Mouse (Mus musculus) cerebellum, adult 2 months (tissue): ENCODE results near the gene Cdc42se2. TPM values are rescaled to one million over a fixed set of nuclear protein-coding genes. Genes with fewer than 3 reads are reported as not detected.

Experiments
- DNase-seq, 2 experiments: peaks; one replicate each; pipeline ENCODE4 v3.0.0; 2021
- H3K27ac ChIP-seq: fragments of 200-500 bp; 2 replicates; pipeline ENCODE4 v1.5.1; 2012; ENCODE audit warnings: low read length, control low read depth, inconsistent platforms; ENCODE audit not compliant: insufficient read depth
- H3K27me3 ChIP-seq: fragments of 200-500 bp; 2 replicates; pipeline ENCODE4 v1.6.1; 2012; ENCODE audit warnings: inconsistent platforms, mild to moderate bottlenecking, low read length, moderate library complexity; ENCODE audit not compliant: control insufficient read depth, insufficient read depth
- H3K4me1 ChIP-seq: fragments of 200-500 bp; 2 replicates; pipeline ENCODE4 v1.6.1; 2011; ENCODE audit warnings: low read length; ENCODE audit not compliant: control insufficient read depth, insufficient read depth
- H3K4me3 ChIP-seq: fragments of 200-500 bp; replicated peaks from 2 replicates; pipeline ENCODE3; 2011; ENCODE audit warnings: mild to moderate bottlenecking, low read depth, low read length, control low read depth; ENCODE audit not compliant: insufficient read depth
- CTCF ChIP-seq: fragments of 200-500 bp; IDR thresholded peaks from 2 replicates; pipeline ENCODE4 v1.5.1; 2011; ENCODE audit warnings: low read depth, mild to moderate bottlenecking, control low read depth, low read length, moderate library complexity, borderline replicate concordance; ENCODE audit not compliant: insufficient read depth
- POLR2A ChIP-seq: fragments of 200-500 bp; IDR thresholded peaks from 2 replicates; pipeline ENCODE4 v1.6.1; 2011; ENCODE audit warnings: low read length, control low read depth, borderline replicate concordance; ENCODE audit not compliant: insufficient read depth
- WGBS: fragments of 180-500 bp; shearing (Covaris S2); methylation state at CpG from one replicate; pipeline ENCODE4 v1.1.7; 2018; 5-methylcytosine and 5-hydroxymethylcytosine counted together
- polyA plus RNA-seq: library from polyadenylated mRNA; depleted of rRNA; stranded (reverse); fragments of >200 nt; gene quantifications from 2 replicates; pipeline ENCODE4 v1.2.3, GENCODE M21; 2012

The Cdc42se2 gene
- polyA plus RNA-seq, 1 experiment, result 61.5 TPM

DNA sequence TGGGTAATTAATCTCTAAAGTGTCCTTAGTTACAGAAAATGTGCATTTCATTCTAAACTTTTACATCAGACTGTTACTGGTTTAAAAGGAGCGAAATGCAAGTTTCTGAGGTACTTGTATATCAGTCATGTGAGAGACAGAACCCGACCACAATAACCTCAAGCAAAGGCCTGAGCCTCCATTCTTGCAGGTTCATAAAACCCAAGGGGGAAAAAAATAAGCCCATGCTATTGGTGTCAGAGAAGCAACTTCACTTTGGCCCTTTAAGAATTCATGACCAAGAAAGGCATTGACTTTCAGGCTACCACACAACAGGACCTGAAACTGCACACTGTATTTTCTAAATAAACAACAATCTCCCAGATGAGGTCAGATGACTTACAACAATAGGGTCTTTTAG lies 59.1 kb downstream of the Cdc42se2 start:
- no peak overlapping the region for H3K27ac ChIP-seq
- H3K4me1 ChIP-seq, result peaks cover 8% of the 10 kb centered on the region
- 94% methylated on average over 2 of the region's 2 CpGs for WGBS
- no peak overlapping the region for H3K4me3 ChIP-seq
- TF ChIP-seq CTCF (no peak), POLR2A (no peak)
- H3K27me3 ChIP-seq, result no peaks in the 10 kb centered on the region
- no peak for DNase-seq

DNA sequence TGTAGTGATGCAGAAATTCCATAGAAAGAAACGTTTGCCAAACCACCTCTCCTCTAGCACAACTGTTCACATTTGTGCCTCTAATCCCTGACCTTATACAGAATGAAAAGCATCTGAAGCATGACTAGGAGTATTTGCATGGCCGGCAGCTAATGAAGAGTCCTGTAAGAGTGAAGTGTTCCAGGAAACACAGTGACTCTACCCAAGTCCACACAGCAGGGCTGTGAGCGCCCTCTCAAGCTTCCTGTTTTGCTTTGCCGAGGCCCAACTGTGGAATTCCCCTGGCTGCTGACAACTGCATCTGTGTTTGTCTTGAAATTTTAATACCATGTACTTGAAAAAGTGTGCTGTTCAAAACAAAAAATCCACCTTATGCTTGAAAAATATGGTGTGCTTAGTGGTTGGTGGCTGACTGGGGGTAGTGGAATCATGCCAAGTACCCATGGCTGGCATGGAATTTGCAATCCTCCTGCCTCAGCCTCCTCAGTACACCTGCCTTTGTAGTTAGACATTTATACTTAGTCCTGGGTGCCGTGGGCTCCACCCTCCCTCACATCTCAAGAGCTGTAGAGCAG lies 60.1 kb downstream of the Cdc42se2 start:
- no peak overlapping the region for H3K27ac ChIP-seq
- H3K4me3 ChIP-seq, result no peak overlapping the region
- whole genome bisulfite sequencing, result 68% methylated on average over 5 of the region's 5 CpGs
- DNase-seq, result no peak
- no peak for TF ChIP-seq CTCF
- TF ChIP-seq POLR2A, result no peak
- peaks cover 8% of the 10 kb centered on the region for H3K4me1 ChIP-seq
- H3K27me3 ChIP-seq, result no peaks in the 10 kb centered on the region

DNA sequence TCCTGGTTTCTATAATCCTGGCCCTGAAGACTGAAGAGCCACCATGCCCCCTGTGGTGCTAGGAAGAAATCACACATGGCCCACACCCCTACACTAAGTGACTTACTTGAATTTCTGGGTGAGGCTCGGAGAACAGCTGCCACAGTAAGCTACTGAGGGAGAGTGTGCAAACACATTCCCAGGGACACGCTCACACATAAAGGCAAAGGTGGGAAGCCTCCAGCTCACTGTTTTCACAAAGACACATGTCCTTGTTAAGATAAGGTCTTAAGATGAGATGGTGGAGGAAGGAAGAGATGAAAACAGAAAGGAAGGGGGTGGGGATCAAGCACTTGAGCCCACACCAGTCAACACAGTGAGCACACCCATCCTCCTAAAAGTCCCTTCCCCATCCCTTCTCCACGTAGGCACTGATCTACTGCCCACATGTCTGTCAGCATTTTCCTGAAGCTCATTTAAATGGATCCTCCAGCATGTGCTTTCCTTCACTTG lies 60.9 kb downstream of the Cdc42se2 start:
- 83% methylated on average over 3 of the region's 3 CpGs for WGBS
- Histone ChIP-seq H3K4me3 (no peak overlapping the region), H3K27ac (no peak overlapping the region), H3K4me1 (peaks cover 8% of the 10 kb centered on the region), H3K27me3 (no peaks in the 10 kb centered on the region)
- TF ChIP-seq POLR2A (no peak), CTCF (no peak)
- no peak for DNase-seq

DNA sequence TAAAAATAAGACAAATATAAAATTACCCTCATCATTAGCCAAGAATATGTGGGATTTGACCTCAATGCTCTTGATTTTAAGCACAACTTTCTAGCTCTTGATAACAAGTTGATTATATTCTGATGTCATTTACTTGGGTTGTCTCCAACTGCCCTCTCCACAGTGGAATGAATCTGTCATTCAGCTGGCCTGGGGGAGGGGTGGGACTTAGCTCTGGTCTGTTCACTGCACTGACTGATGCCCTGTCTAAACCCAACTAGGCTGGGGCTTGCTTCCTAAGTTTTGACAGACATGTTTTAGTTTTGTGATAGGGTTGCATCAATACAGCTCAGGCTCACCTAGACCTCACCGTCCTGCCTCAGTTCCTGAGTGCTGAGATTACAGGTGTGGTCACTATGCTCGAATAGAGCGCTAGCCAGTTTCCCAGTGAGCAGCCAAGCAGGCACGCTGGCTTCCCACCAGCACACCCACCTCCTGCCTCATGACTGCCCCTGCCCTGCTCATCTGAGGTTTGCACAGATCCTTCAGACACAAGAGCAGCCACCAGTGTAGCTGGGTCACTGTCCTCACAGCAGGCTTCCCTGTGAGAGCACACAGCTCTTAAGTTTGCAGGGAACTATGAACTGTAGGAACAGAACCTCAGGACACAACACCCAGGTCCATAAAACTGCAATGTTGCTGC lies 63.0 kb downstream of the Cdc42se2 start:
- peak in 1 of 2 experiments; percentile 33 for DNase-seq
- 30% methylated on average over 4 of the region's 4 CpGs for WGBS
- Histone ChIP-seq H3K4me3 (no peak overlapping the region), H3K27ac (no peak overlapping the region), H3K4me1 (peaks cover 14% of the 10 kb centered on the region), H3K27me3 (no peaks in the 10 kb centered on the region)
- TF ChIP-seq POLR2A, result no peak
- no peak for TF ChIP-seq CTCF

DNA sequence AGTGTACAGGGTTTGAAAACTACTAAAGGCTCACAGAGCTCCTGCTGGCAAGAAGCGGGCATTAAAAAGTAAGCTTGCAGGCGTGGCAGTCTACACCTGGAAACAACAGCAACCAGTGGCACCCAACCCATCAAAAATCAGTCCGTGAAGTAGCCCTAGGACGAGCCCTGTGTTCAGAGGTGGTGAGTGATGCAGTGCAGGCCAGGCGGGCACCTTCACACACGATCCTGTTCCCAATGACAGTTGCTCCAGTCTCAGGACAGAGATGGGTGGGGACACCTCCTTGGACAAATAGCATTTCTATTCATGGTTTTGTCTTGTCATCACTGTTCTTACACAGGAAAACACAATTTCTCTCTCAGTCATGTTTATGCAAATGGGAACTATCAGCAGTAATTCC lies 65.4 kb downstream of the Cdc42se2 start:
- H3K4me3 ChIP-seq, result no peak overlapping the region
- TF ChIP-seq CTCF (no peak), POLR2A (no peak)
- no peak overlapping the region for H3K27ac ChIP-seq
- 89% methylated on average over 6 of the region's 6 CpGs for WGBS
- no peaks in the 10 kb centered on the region for H3K27me3 ChIP-seq
- H3K4me1 ChIP-seq, result peaks cover 24% of the 10 kb centered on the region
- no peak for DNase-seq

DNA sequence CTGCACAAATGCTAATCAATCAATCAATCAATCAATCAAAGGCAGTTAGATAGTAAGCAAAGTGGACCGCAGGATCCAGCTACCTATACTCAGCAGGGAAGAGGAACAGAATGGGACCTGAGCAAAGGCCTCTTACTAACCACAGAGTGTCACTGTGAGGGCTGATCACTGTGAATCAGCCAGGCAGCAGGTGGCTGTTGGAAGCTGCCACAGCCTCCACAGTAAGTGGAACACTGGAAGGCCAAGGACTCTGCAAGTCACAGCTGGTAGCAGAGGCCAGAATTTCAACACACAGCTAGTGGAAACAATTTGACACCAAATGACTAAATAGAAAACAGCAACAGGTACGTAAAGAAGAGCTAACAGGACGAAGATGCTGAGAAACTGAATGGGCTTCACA lies 68.9 kb downstream of the Cdc42se2 start:
- TF ChIP-seq CTCF (no peak), POLR2A (no peak)
- H3K4me1 ChIP-seq, result peaks cover 16% of the 10 kb centered on the region
- no peaks in the 10 kb centered on the region for H3K27me3 ChIP-seq
- no peak overlapping the region for H3K27ac ChIP-seq
- no peak overlapping the region for H3K4me3 ChIP-seq
- DNase-seq, result no peak
- whole genome bisulfite sequencing, result 71% methylated on average over 3 of the region's 3 CpGs

DNA sequence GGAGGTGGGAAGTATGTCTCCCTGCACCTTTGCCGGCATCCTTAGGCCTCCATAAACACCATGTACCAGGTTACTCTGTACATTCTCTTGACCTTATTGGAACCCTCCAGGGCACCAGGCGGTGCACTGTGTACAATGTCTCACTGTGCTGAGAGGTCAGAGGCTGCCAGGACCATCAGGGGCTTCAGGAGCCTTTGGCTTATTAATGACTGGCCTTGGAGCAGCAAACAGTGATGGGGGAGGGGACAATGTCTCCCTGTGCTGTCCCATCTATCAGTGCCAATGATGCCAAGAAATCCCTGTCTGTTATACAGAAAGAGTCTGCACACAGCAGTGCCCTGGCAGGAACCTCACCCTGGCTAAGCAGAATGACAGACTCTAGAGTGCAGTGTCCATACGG lies 69.6 kb downstream of the Cdc42se2 start:
- peak in 1 of 2 experiments; percentile 47 for DNase-seq
- H3K4me3 ChIP-seq, result no peak overlapping the region
- no peak overlapping the region for H3K27ac ChIP-seq
- 31% methylated on average over 3 of the region's 3 CpGs for WGBS
- TF ChIP-seq CTCF (no peak), POLR2A (no peak)
- no peaks in the 10 kb centered on the region for H3K27me3 ChIP-seq
- peaks cover 16% of the 10 kb centered on the region for H3K4me1 ChIP-seq

DNA sequence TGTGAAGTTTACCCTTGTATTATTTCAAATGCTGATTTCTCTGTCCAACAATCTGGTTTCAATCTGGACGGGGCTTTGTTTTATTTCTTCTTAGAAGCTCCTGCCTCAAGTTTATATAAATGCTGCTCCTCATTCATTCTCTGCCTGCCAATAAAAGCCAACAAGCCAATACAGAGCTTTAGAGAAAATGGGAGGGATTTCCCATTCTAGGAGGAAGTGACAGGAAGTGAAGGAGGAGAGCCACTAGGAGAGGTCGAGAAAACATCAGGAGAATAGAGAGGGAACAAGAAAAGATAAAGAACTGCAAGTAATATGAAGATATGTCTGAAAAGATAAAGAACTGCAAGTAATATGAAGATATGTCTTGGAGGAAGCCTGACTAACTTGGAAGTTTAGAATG lies 74.6 kb downstream of the Cdc42se2 start:
- Histone ChIP-seq H3K4me1 (peaks cover 2% of the 10 kb centered on the region), H3K27ac (no peak overlapping the region), H3K4me3 (no peak overlapping the region), H3K27me3 (no peaks in the 10 kb centered on the region)
- no peak for DNase-seq
- 76% methylated on average over 2 of the region's 2 CpGs for WGBS
- no peak for TF ChIP-seq POLR2A
- no peak for TF ChIP-seq CTCF
